Mouse (Mus musculus): ENCODE measurements around the gene Stau1. TPM values are rescaled to one million over a fixed set of nuclear protein-coding genes. Genes with fewer than 3 reads are reported as not detected.

Stau1 gene
- 12.2 and 39.7 TPM in 2 replicates for polyA plus RNA-seq (2012; ENCODE audit: low replicate concordance)

DNA sequence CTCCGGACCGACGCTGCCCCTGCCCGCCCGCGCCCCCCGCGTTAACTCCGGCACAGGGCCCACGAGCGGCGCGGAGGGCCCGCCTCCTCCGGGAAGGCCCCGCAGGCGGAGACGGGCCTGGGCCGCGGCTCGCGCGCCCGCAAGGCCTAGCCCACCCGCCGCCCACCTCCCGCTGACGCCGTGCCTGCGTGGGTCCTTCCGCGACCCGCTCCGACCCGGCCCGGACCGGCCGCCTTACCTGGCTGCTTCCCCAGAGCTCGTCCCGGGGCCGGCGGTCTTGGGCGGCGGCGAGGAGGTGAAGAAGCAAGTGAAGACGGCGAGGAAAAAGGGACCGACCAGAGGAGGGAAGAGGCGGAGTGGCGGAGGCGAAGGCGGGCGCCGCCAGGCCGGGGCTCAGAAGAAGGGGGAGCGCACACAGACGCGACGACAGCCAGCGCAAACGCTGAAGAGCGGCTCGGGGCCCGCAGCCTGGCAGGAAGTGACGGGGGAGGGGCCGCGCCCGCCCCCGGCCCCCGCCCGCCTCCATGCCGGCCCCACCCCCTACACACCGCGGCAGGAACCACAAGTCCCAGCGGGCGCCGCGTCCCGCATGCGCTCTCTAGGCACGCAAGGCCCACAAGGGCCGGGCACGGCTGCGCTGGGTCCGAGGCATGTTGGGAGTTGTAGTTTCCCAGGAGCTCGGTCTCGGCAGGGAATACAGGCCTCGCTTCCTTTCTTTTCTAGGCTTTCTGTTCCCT is at the start of gene Stau1:
Gene Stau1, minus strand, starts transcription at position 504 of the 737 bp plus-strand sequence.

DNA sequence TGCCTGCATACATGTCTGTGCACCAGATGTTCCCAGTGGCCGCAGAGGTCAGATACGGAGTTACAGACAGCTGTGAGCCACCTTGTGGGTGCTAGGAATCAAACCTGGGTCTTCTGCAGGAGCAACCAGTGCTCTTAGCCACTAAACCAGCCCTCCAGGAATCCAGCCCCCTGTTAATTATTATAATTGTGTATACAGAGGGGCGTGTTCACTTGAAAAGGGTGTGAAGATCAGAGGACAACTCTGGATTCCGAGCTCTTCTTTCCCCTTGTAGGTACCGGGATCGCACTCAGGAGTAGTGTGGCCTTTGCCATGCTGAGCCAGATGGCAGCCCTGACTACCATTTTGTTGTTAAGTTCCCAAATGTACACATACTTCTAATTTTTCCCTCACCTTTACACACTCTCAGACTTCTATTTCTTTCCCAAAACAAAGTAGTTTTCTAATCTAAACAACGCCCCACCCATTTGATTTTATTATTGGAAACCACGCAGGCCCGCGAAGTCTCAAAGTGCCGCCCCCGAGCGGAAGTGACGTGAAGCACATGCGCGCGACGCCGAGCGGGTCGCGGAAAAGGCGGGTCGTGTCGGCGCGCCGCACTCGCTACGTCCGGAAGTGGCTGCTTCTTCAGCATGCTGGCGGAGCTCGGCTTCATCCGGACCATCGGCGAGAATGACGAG is 18.7 kb upstream of the Stau1 start, which contains the start of gene Ddx27:
Gene Ddx27, plus strand, starts transcription at position 492 of the 680 bp plus-strand sequence.

DNA sequence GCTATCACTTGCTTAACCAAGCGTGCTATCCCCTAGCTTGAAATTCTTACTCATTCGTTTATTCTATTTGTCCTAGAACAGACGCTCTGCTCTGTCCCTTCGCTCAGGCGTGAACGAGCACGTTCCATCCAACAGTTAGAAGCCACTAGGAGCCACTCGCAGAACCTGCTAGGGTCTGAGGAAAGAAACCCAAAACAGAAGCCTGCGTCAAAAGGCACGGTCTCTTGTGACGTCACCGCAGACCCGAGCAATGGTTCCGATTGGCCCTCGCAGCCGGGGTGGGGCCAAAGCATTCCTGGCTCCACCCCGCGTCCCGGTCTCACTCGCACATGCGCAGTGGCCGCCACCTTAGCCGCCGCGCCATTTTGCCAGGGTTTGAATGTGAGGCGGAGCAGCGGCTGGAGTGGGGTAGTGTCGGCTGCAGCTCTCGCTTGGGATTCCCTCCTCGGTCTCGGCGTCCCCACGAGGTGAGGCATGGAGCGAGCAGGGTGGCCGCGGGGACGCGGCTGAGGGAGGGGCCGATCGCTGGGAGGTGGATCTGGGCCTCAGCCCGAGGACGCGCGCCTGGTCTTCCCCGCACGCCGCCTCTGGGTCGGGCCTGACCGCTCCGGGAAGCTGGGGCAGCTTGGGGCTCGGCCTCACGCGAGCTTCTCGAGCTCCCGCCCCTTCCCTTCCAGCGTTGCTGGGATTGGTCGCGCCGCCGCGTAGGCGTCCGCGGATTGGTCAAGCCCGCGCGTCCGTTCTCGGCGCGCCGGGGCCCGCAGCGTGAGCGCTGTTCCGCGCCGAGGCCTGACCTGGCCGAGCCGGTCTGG is 90.2 kb downstream of the Stau1 start, which contains the start of gene Cse1l:
Gene Cse1l, plus strand, starts transcription at position 330 of the 812 bp plus-strand sequence.

Other genes starting within 250 kb of the Stau1 start
- 2.7 and 5.9 TPM in 2 replicates for gene Trp53rkb, start 203.8 kb downstream of the Stau1 start, polyA plus RNA-seq (2012; ENCODE audit: low replicate concordance)
- 6.2 and 7.2 TPM in 2 replicates for gene Arfgef2, start 190.7 kb downstream of the Stau1 start, polyA plus RNA-seq (2012; ENCODE audit: low replicate concordance)
- 1.3 and 17.8 TPM in 2 replicates for gene Cse1l, start 90.3 kb downstream of the Stau1 start, polyA plus RNA-seq (2012; ENCODE audit: low replicate concordance)
- gene Ddx27, start 18.9 kb upstream of the Stau1 start, polyA plus RNA-seq (2012; ENCODE audit: low replicate concordance): 37.7 and 100 TPM in 2 replicates
- 5.1 and 24.6 TPM in 2 replicates for gene Znfx1, start 66.7 kb upstream of the Stau1 start, polyA plus RNA-seq (2012; ENCODE audit: low replicate concordance)
- 0.19 and 0.34 TPM in 2 replicates for gene Kcnb1, start 193.9 kb upstream of the Stau1 start, polyA plus RNA-seq (2012; ENCODE audit: low replicate concordance)
- gene Ptgis, start 244.3 kb upstream of the Stau1 start, polyA plus RNA-seq (2012; ENCODE audit: low replicate concordance): 0.73 and 1.0 TPM in 2 replicates

All from leukemia stem cell, adult 10-12 weeks (primary cell).